Mouse (Mus musculus) liver, embryonic 12.5 days (tissue): ENCODE data around the gene Gpr12. TPM values are rescaled to one million over a fixed set of nuclear protein-coding genes. Genes with fewer than 3 reads are reported as not detected.
"Not testable (repeated sequence)": the region's sequence is repeated elsewhere in the genome, so short reads cannot be mapped to it uniquely, and the experiment has no call there.

Experiments used
- ATAC-seq: fragments of 200-750 bp; cut with Nextera tagmentation; 2 replicates; pipeline ENCODE4 v1.8.0; 2017; ENCODE audit warnings: moderate number of reproducible peaks, mild to moderate bottlenecking, moderate library complexity
- H3K27ac ChIP-seq: fragments of 300-500 bp; sonication (generic); 2 replicates; pipeline ENCODE4 v1.5.1; 2016; ENCODE audit warnings: mild to moderate bottlenecking
- H3K27me3 ChIP-seq: fragments of 300-500 bp; sonication (generic); replicated peaks from 2 replicates; pipeline ENCODE4 v1.6.1; 2016; ENCODE audit warnings: mild to moderate bottlenecking, moderate library complexity
- H3K36me3 ChIP-seq: fragments of 300-500 bp; sonication (generic); 2 replicates; pipeline ENCODE4 v1.6.1; 2016; ENCODE audit warnings: mild to moderate bottlenecking, moderate library complexity
- H3K4me1 ChIP-seq: fragments of 300-500 bp; sonication (generic); 2 replicates; pipeline ENCODE4 v1.6.1; 2016
- H3K4me2 ChIP-seq: fragments of 300-500 bp; sonication (generic); 2 replicates; pipeline ENCODE4 v1.6.1; 2016; ENCODE audit warnings: mild to moderate bottlenecking, moderate library complexity
- H3K4me3 ChIP-seq: fragments of 300-500 bp; sonication (generic); 2 replicates; pipeline ENCODE4 v1.5.1; 2016; ENCODE audit warnings: mild to moderate bottlenecking, moderate library complexity
- H3K9ac ChIP-seq: fragments of 300-500 bp; sonication (generic); 2 replicates; pipeline ENCODE4 v1.6.1; 2016; ENCODE audit warnings: mild to moderate bottlenecking, moderate library complexity
- H3K9me3 ChIP-seq: fragments of 300-500 bp; sonication (generic); replicated peaks from 2 replicates; pipeline ENCODE4 v1.6.1; 2016; ENCODE audit warnings: mild to moderate bottlenecking, moderate library complexity
- WGBS: fragments of 180-500 bp; shearing (Covaris S2); methylation state at CpG from one replicate; pipeline ENCODE4 v1.1.7; 2016; ENCODE audit not compliant: insufficient replicate concordance; 5-methylcytosine and 5-hydroxymethylcytosine counted together
- polyA plus RNA-seq: library from polyadenylated mRNA; unstranded; fragments of >200 nt; fragmentation: Nextera tagmentation; extraction: Ambion mirVana; gene quantifications from 2 replicates; pipeline ENCODE4 v1.2.1, GENCODE M21; 2016

Gpr12 gene
- polyA plus RNA-seq, 1 experiment from 2014 or later = not detected

- Histone ChIP-seq H3K4me3 (peak overlapping the region; percentile 42), H3K27ac (no peak overlapping the region), H3K9me3 (no peaks in the 10 kb centered on the region), H3K4me2 (peak overlapping the region; percentile 65), H3K9ac (no peak overlapping the region), H3K27me3 (peaks cover 42% of the 10 kb centered on the region), H3K4me1 (0 out of 2 replicates have a peak, but pooled peaks cover 4% of the 10 kb centered on the region), H3K36me3 (no peaks in the 10 kb centered on the region)
- 15% methylated on average over 10 of the region's 10 CpGs for WGBS
- no peak for ATAC-seq
These were observed 922 bp downstream of the Gpr12 start for GRCm38 (mm10) chr5:146584156-146584477.

- WGBS = 72% methylated on average over 3 of the region's 3 CpGs
- no peak overlapping the region for H3K4me3 ChIP-seq
- H3K9ac ChIP-seq = no peak overlapping the region
- no peak overlapping the region for H3K27ac ChIP-seq
- no peak overlapping the region for H3K4me2 ChIP-seq
- no peak for ATAC-seq
- no peaks in the 10 kb centered on the region for H3K9me3 ChIP-seq
- no peaks in the 10 kb centered on the region for H3K27me3 ChIP-seq
- no peaks in the 10 kb centered on the region for H3K36me3 ChIP-seq
- no peaks in the 10 kb centered on the region for H3K4me1 ChIP-seq
These were observed 8.4 kb downstream of the Gpr12 start for GRCm38 (mm10) chr5:146576668-146577067.

GRCm38 (mm10) chr5:146572735-146573042 lies 12.3 kb downstream of the Gpr12 start:
- not testable (repeated sequence) for ATAC-seq, H3K27me3 ChIP-seq, H3K36me3 ChIP-seq, H3K27ac ChIP-seq, H3K9ac ChIP-seq, H3K4me1 ChIP-seq, H3K4me3 ChIP-seq, H3K4me2 ChIP-seq, H3K9me3 ChIP-seq
- 64% methylated on average over 4 of the region's 4 CpGs for WGBS

GRCm38 (mm10) chr5:146571830-146572734 lies 13.0 kb downstream of the Gpr12 start:
- 62% methylated on average over 6 of the region's 6 CpGs for WGBS
- not testable (repeated sequence) for ATAC-seq, H3K9ac ChIP-seq

GRCm38 (mm10) chr5:146570179-146570578 lies 14.9 kb downstream of the Gpr12 start:
- H3K4me3 ChIP-seq, H3K27me3 ChIP-seq, H3K9me3 ChIP-seq, H3K9ac ChIP-seq, H3K27ac ChIP-seq, H3K4me1 ChIP-seq, H3K36me3 ChIP-seq, H3K4me2 ChIP-seq, ATAC-seq: not testable (repeated sequence)
- WGBS = 66% methylated on average over 6 of the region's 6 CpGs

More at GRCm38 (mm10) chr5:146571830-146572734, 13.0 kb downstream of the Gpr12 start:
- H3K27ac ChIP-seq, H3K4me3 ChIP-seq, H3K36me3 ChIP-seq, H3K9me3 ChIP-seq, H3K27me3 ChIP-seq, H3K4me1 ChIP-seq, H3K4me2 ChIP-seq: not testable (repeated sequence)

- no peak for ATAC-seq
- H3K4me1 ChIP-seq = no peaks in the 10 kb centered on the region
- WGBS = 32% methylated on average over 4 of the region's 4 CpGs
- H3K36me3 ChIP-seq = no peaks in the 10 kb centered on the region
- H3K27me3 ChIP-seq = no peaks in the 10 kb centered on the region
- H3K4me2 ChIP-seq = no peak overlapping the region
- no peak overlapping the region for H3K27ac ChIP-seq
- H3K9me3 ChIP-seq = no peaks in the 10 kb centered on the region
- H3K4me3 ChIP-seq = no peak overlapping the region
- H3K9ac ChIP-seq = no peak overlapping the region
These were observed 18.0 kb downstream of the Gpr12 start for GRCm38 (mm10) chr5:146567054-146567453.

- Histone ChIP-seq H3K4me2 (no peak overlapping the region), H3K9me3 (no peaks in the 10 kb centered on the region), H3K36me3 (no peaks in the 10 kb centered on the region), H3K27ac (no peak overlapping the region), H3K27me3 (no peaks in the 10 kb centered on the region), H3K4me3 (no peak overlapping the region), H3K4me1 (no peaks in the 10 kb centered on the region), H3K9ac (no peak overlapping the region)
- WGBS = 38% methylated on average over 1 of the region's 1 CpGs
- ATAC-seq = no peak
These were observed 20.8 kb downstream of the Gpr12 start for GRCm38 (mm10) chr5:146564259-146564658.

- no CpG with 5 or more reads among the region's 3 CpGs for WGBS
- H3K4me1 ChIP-seq, H3K9me3 ChIP-seq, H3K27ac ChIP-seq, H3K4me2 ChIP-seq, H3K36me3 ChIP-seq, H3K9ac ChIP-seq, ATAC-seq, H3K27me3 ChIP-seq, H3K4me3 ChIP-seq: not testable (repeated sequence)
These were observed 29.2 kb downstream of the Gpr12 start, which contains the start of gene Gm3415 for GRCm38 (mm10) chr5:146555836-146556235. Gene Gm3415 (plus strand): TSS chr5:146556136.

GRCm38 (mm10) chr5:146537347-146537746 lies 47.7 kb downstream of the Gpr12 start, which contains the start of gene Gm3409:
Gene Gm3409 (plus strand): TSS chr5:146537647.
- not testable (repeated sequence) for H3K27ac ChIP-seq, H3K36me3 ChIP-seq, H3K4me1 ChIP-seq, H3K4me2 ChIP-seq, H3K9ac ChIP-seq, H3K4me3 ChIP-seq, ATAC-seq, H3K9me3 ChIP-seq, H3K27me3 ChIP-seq
- WGBS = 66% methylated on average over 3 of the region's 3 CpGs

Other genes with a start within 250 kb of the Gpr12 start
- gene Wasf3, start 200.3 kb downstream of the Gpr12 start, polyA plus RNA-seq = 0.13 and 0.19 TPM in 2 replicates
- not detected in 2 replicates for gene Gm6408, start 103.3 kb downstream of the Gpr12 start, polyA plus RNA-seq
- gene Gm6370, start 93.9 kb downstream of the Gpr12 start, polyA plus RNA-seq = not detected in 2 replicates
- not detected in 2 replicates for gene 4930449I24Rik, start 82.8 kb downstream of the Gpr12 start, polyA plus RNA-seq
- gene Gm3402, start 71.1 kb downstream of the Gpr12 start, polyA plus RNA-seq = not detected in 2 replicates
- gene Gm3404, start 59.4 kb downstream of the Gpr12 start, polyA plus RNA-seq = not detected in 2 replicates
- gene Gm3409, start 47.6 kb downstream of the Gpr12 start, polyA plus RNA-seq = not detected in 2 replicates
- gene Gm3415, start 29.1 kb downstream of the Gpr12 start, polyA plus RNA-seq = not detected in 2 replicates
- 13.6 and 13.9 TPM in 2 replicates for gene Usp12, start 209.8 kb upstream of the Gpr12 start, polyA plus RNA-seq
- 520 and 529 TPM in 2 replicates for gene Rpl21, start 247.7 kb upstream of the Gpr12 start, polyA plus RNA-seq